Comparison of ENCODE assay signal across 8 mouse cellular contexts in the genomic region with DNA sequence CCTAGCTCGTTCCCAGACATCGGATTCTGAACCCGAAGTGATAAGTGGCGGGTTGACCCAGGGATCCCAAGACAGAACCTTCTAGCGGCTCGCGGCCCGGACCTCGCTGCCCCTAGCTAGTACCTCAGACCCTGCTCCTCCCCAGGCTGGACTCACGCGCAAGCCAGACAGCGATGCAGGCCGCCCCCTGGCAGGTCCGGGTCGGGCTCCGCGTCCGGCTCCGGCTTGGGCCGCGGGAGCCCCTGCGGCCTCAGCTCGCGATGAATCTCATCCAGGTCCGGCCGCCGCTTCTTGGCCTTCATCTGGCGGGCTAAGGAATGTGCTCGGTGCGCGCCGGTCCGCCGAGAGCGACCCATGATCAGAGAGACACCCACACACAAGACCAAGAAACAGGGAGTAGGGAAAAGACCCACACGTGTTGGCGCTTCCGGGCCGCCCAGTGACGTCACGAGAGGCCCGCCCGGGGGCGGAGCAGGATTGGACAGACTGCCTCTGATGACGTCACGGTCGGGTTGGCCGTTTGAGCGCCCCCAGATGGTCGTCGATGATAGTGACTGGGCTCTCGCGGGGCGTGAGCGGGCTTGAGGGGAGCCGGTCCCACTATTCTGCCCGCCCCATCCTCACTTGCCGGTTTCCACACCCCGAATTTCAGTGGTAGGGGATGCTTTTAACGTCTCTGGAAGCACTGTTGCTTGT. TPM values are rescaled to one million over a fixed set of nuclear protein-coding genes. Genes with fewer than 3 reads are reported as not detected.
DNase-seq lines count a peak whose midpoint lies in the region; ATAC-seq and TF ChIP-seq lines count a peak whose summit lies in the region.

A gene (minus strand): TSS at position 445 of the 696 bp plus-strand sequence.

- intact Hi-C loops in gastrocnemius, adult 2 months (cut with DNase I), result loop anchor here (1.0 to 5.0 kb wide), 2 partner anchors 58 to 607 kb away; a partner anchor contains a TSS

- peak within 1 kb of the TSS; percentile 89 for H3K4me3 ChIP-seq in gastrocnemius, adult 2 months
- H3K4me3 ChIP-seq in megakaryocyte, embryonic 14.5 days (replicated peaks), result peak within 1 kb of the TSS; percentile 94

- TF ChIP-seq CTCF in gastrocnemius, adult 2 months (IDR thresholded peaks at IDR 0.05), result peak; percentile 85

- H3K9me3 ChIP-seq in megakaryocyte, embryonic 14.5 days, result no peaks in the 10 kb centered on the region

- peaks cover 9% of the 10 kb centered on the region for H3K36me3 ChIP-seq in megakaryocyte, embryonic 14.5 days (replicated peaks; ENCODE audit: low read length)

- H3K27ac ChIP-seq in gastrocnemius, adult 2 months, result peak within 1 kb of the TSS; percentile 90

- H3K4me1 ChIP-seq in megakaryocyte, embryonic 14.5 days, result peaks cover 34% of the 10 kb centered on the region

- peak; percentile 86 for ATAC-seq in common myeloid progenitor, adult 5-6 weeks (replicated peaks; ENCODE audit: low read depth, poor library complexity, severe bottlenecking)

- DNase-seq in ZHBTc4 (ENCODE audit: low read depth, low spot score), result peak; percentile 95
- peak; percentile 96 for DNase-seq in gastrocnemius, adult 2 months
- DNase-seq in hindlimb bud, embryonic 11.5 days (ENCODE audit: extremely low spot score, low read depth, low spot score), result peak; percentile 75
- DNase-seq in left cerebral cortex, adult 8-10 months (ENCODE audit: low spot score in 2 of 2), result peak; percentile 91 to 92
- peak; percentile 96 to 97 for DNase-seq in right cerebral cortex, postnatal 10 days (ENCODE audit: low spot score in 2 of 2)
- peak; percentile 99 for DNase-seq in urinary bladder, postnatal 25 days (ENCODE audit: low spot score)

- peaks cover 43% of the 10 kb centered on the region for H3K27me3 ChIP-seq in megakaryocyte, embryonic 14.5 days (replicated peaks)

RNA-seq across cellular contexts. Expression of the gene that starts here (rescaled TPM):
- total RNA-seq in common myeloid progenitor, adult 5-6 weeks (2017), result 8.6 and 13.1 TPM in 2 replicates
- 1 to 10 TPM; 4.8 to 6.4 TPM for total RNA-seq in gastrocnemius, adult 2 months (2021)
- 10 to 100 TPM; 10.9 to 12.1 (median 11.3) TPM for total RNA-seq in left cerebral cortex, adult 8-10 months (2022)
- 27.6 and 28.1 TPM in 2 replicates for polyA plus RNA-seq in megakaryocyte, embryonic 14.5 days (2012; ENCODE audit: insufficient read depth, low replicate concordance)

Comparison
In these comparisons a context has a peak if more than half of its experiments do, and no peak if none do; other contexts are left out.
1. Peak in every context shown above with its lines: DNase-seq, ATAC-seq, H3K4me3 ChIP-seq and H3K27ac ChIP-seq.